Mouse (Mus musculus) neural tube, embryonic 10.5 days (tissue): ENCODE results near the gene Cwc15.
"Not testable (repeated sequence)": the region's sequence is repeated elsewhere in the genome, so short reads cannot be mapped to it uniquely, and the experiment has no call there.

ENCODE experiments used
- DNase-seq: peaks from one replicate; pipeline ENCODE4 v3.0.0-alpha.2; 2017; ENCODE audit warnings: low spot score; ENCODE audit errors: extremely low spot score

The Cwc15 gene

GRCm38 (mm10) chr9:14500023-14500915 is at the start of gene Cwc15, which contains the start of gene Kdm4d:
Gene Cwc15, plus strand, starts transcription at chr9:14500617.
Gene Kdm4d, minus strand, starts transcription at chr9:14500482.
- peak; percentile 90 for DNase-seq

GRCm38 (mm10) chr9:14451120-14451519 is 49.3 kb upstream of the Cwc15 start:
- not testable (repeated sequence) for DNase-seq

GRCm38 (mm10) chr9:14456320-14456719 is 44.1 kb upstream of the Cwc15 start:
- DNase-seq: no peak

GRCm38 (mm10) chr9:14462536-14462935 is 37.9 kb upstream of the Cwc15 start:
- not testable (repeated sequence) for DNase-seq

- not testable (repeated sequence) for DNase-seq
These were observed 36.7 kb upstream of the Cwc15 start for GRCm38 (mm10) chr9:14463668-14464067.

GRCm38 (mm10) chr9:14498896-14499705 is 1.3 kb upstream of the Cwc15 start:
- DNase-seq: no peak

- DNase-seq: no peak
These were observed 553 bp downstream of the Cwc15 start for GRCm38 (mm10) chr9:14500916-14501424.

GRCm38 (mm10) chr9:14512633-14513445 is 12.4 kb downstream of the Cwc15 start:
- DNase-seq: peak; percentile 54

GRCm38 (mm10) chr9:14517296-14517695 is 16.9 kb downstream of the Cwc15 start:
- no peak for DNase-seq

- no peak for DNase-seq
These were observed 17.7 kb downstream of the Cwc15 start for GRCm38 (mm10) chr9:14518105-14518504.

GRCm38 (mm10) chr9:14520971-14521670 is 20.7 kb downstream of the Cwc15 start:
- no peak for DNase-seq

GRCm38 (mm10) chr9:14521695-14522094 is 21.3 kb downstream of the Cwc15 start:
- no peak for DNase-seq

GRCm38 (mm10) chr9:14523408-14524043 is 23.1 kb downstream of the Cwc15 start:
- DNase-seq: peak; percentile 66

- no peak for DNase-seq
These were observed 29.6 kb downstream of the Cwc15 start for GRCm38 (mm10) chr9:14530004-14530403.

GRCm38 (mm10) chr9:14532283-14532682 is 31.9 kb downstream of the Cwc15 start:
- DNase-seq: no peak

GRCm38 (mm10) chr9:14533659-14534058 is 33.2 kb downstream of the Cwc15 start:
- DNase-seq: no peak

GRCm38 (mm10) chr9:14534833-14535456 is 34.5 kb downstream of the Cwc15 start:
- no peak for DNase-seq

- DNase-seq: no peak
These were observed 43.8 kb downstream of the Cwc15 start for GRCm38 (mm10) chr9:14544034-14544757.
